Mouse (Mus musculus): Measurements from ENCODE around the gene Pgrmc2. TPM values are rescaled to one million over a fixed set of nuclear protein-coding genes. Genes with fewer than 3 reads are reported as not detected.

Gene Pgrmc2
- polyA plus RNA-seq (2012; ENCODE audit: insufficient read depth, low replicate concordance) = 5.3 and 14.2 TPM in 2 replicates

DNA sequence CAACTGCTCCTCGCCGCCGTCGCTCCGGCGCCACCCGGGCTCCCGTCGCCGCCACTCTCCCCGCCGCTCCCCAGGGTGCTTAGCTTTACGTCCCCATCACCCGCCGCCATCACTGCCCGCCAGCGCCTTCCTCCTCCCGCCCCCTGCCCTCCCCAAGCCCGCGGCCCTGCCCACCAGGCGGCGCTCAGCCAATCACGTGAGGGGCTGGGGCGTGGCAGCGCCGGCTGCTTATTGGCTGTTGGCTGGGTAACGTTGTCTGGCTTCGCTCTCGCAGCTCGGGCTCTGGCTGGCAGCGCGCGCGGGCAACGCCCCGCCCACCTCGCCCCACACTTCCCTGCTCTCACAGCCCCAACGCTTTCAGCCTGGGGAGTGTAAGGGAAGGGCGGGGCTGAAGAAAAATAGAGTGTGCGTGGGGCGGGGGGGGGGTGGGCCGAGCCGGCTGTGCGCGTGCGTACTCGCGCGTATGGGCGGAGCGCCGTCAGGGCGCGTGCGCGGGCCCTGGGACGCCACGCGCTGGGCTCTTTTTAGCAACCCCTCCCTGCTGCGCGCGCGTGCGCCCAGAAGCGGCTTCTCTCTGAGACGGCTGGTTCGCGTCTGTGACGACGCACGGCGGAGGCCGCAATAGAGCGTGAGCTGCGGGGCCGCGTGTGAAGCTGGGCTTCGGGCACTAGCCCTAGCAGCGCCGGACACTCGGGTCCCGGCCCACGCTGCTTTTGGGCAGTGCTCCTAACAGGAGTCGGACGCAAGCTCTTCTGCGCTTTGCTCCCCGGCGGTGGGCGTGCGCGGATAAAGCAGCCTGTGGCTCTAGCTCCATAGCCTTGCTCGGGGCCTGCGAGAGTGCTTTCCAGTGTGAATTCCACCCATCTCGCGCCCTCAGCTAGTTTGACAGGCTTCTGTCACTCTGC is at the start of gene Pgrmc2:
Gene Pgrmc2, minus strand, starts transcription at position 162 of the 905 bp plus-strand sequence.
- H3K4me3 ChIP-seq (replicated peaks) = peak within 1 kb of the TSS; percentile 100
- no peaks in the 10 kb centered on the region for H3K27me3 ChIP-seq (replicated peaks)
- H3K4me1 ChIP-seq = peaks cover 23% of the 10 kb centered on the region
- no peaks in the 10 kb centered on the region for H3K9me3 ChIP-seq
- TF ChIP-seq GATA1 (IDR thresholded peaks at IDR 0.05; ENCODE audit: borderline replicate concordance, low read length) = no peak
- TF ChIP-seq FLI1 (IDR thresholded peaks at IDR 0.05; ENCODE audit: low read length) = no peak
- H3K36me3 ChIP-seq (replicated peaks; ENCODE audit: low read length) = peaks cover 4% of the 10 kb centered on the region

DNA sequence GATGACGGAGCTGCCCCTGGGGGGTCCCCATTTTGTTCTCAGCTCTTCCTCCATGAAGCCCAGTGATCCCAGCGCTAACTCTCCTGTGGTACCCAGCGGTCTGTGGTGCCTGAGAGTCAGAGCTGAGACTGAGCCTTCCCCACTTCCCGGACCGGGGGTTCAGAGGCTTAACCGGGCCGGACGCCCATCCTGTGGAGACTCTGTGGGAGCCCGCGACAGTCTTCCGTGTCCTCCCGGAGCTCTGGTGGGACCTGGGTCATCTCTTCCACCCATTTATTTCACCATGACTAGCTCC is 41.1 kb upstream of the Pgrmc2 start:
- H3K27me3 ChIP-seq (replicated peaks) = peaks cover 18% of the 10 kb centered on the region
- peaks cover 6% of the 10 kb centered on the region; the same call in 1 of the 2 replicates for H3K4me1 ChIP-seq
- no peaks in the 10 kb centered on the region for H3K36me3 ChIP-seq (replicated peaks; ENCODE audit: low read length)
- no peaks in the 10 kb centered on the region for H3K9me3 ChIP-seq
- TF ChIP-seq GATA1 (IDR thresholded peaks at IDR 0.05; ENCODE audit: borderline replicate concordance, low read length) (no peak), FLI1 (IDR thresholded peaks at IDR 0.05; ENCODE audit: low read length) (no peak)
- H3K4me3 ChIP-seq (replicated peaks) = no peak overlapping the region

DNA sequence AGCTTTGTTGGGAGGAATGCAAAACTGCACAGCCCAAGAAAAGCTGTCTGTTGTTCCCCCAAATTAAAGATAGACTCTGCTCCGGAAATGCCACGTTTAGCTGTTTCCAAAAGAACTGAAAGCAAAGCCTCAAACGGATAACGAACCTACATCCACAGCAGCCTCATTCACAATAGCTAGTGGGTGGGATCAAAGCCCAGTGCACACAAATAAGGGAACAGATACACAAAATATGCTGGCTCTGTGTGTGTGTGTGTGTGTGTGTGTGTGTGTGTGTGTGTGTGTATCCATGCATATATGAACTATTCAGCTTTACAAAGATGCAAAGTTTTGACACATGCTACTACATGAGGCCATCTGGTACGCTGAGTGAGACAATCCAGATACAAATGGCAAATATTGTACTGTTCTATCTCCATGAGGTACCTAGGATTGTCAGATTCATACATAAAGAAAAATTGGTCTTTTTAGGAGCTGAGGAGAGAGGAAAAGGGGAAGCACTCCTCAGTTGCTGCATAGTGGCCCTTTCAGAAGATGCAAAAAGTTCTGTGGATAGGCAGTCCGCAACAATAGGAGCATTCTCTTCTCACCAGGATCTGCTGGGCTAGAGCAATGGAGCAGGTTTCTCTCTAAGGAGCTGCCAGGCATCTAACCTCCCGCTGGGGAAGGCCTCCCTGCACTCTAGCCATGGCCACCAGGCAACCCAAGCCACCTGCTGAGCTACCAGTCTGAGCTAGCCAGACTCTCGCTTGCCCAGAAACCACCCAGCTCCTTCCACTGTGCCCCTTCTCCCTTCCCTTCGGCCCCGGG is 40.5 kb upstream of the Pgrmc2 start:
- TF ChIP-seq GATA1 (IDR thresholded peaks at IDR 0.05; ENCODE audit: borderline replicate concordance, low read length) (no peak), FLI1 (IDR thresholded peaks at IDR 0.05; ENCODE audit: low read length) (no peak)

DNA sequence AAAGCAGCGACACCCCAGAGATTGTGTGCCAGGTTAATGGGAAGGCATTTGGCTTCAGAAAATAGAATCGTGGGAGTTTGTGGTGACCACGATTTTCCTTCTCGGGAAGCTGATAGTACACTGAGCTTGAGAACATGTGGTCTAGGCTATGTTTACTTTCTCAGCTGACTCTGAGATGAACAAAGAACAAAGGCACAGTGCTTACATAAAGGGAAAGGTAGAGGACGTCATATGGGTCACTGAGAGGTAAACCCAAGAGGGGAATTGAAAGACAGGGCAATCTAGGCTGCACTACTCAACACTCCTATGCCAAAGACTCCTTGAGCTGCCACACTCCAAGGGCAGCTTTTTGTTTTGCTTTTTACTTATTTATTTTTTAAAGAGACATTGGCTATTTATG is 35.3 kb upstream of the Pgrmc2 start:
- no peaks in the 10 kb centered on the region for H3K36me3 ChIP-seq (replicated peaks; ENCODE audit: low read length)
- no peaks in the 10 kb centered on the region for H3K9me3 ChIP-seq
- H3K4me1 ChIP-seq = peaks cover 7% of the 10 kb centered on the region; the same call in 1 of the 2 replicates
- H3K4me3 ChIP-seq (replicated peaks) = no peak overlapping the region
- H3K27me3 ChIP-seq (replicated peaks) = peaks cover 2% of the 10 kb centered on the region
- TF ChIP-seq GATA1 (IDR thresholded peaks at IDR 0.05; ENCODE audit: borderline replicate concordance, low read length) (no peak), FLI1 (IDR thresholded peaks at IDR 0.05; ENCODE audit: low read length) (no peak)

More for the DNA sequence above, 40.5 kb upstream of the Pgrmc2 start:
- Histone ChIP-seq H3K27me3 (replicated peaks) (peaks cover 17% of the 10 kb centered on the region), H3K36me3 (replicated peaks; ENCODE audit: low read length) (no peaks in the 10 kb centered on the region), H3K4me3 (replicated peaks) (peak overlapping the region; percentile 33), H3K4me1 (peaks cover 6% of the 10 kb centered on the region; the same call in 1 of the 2 replicates), H3K9me3 (no peaks in the 10 kb centered on the region)

DNA sequence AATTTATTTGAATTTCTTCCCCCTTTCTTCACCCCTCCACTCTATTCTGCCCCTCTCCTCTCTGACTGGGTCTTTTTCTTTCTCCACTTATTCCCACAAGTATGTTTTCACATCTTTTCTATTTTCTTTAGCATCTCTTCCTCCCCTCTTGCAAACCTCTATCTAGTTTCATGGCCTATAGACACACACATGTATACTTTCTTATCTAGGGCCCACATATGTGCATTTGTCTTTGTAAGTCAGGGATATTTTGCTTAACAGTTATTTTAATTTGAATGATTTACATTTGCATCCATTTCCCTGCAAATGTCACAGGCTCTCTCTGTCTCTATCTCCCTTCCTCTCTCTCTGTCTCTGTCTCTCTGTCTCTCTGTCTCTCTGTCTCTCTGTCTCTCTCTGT is 34.6 kb upstream of the Pgrmc2 start:
- no peaks in the 10 kb centered on the region for H3K36me3 ChIP-seq (replicated peaks; ENCODE audit: low read length)
- H3K4me1 ChIP-seq = 0 out of 2 replicates have a peak, but pooled peaks cover 5% of the 10 kb centered on the region
- peaks cover 2% of the 10 kb centered on the region for H3K27me3 ChIP-seq (replicated peaks)
- H3K9me3 ChIP-seq = no peaks in the 10 kb centered on the region
- TF ChIP-seq FLI1 (IDR thresholded peaks at IDR 0.05; ENCODE audit: low read length) (no peak), GATA1 (IDR thresholded peaks at IDR 0.05; ENCODE audit: borderline replicate concordance, low read length) (no peak)
- no peak overlapping the region for H3K4me3 ChIP-seq (replicated peaks)

DNA sequence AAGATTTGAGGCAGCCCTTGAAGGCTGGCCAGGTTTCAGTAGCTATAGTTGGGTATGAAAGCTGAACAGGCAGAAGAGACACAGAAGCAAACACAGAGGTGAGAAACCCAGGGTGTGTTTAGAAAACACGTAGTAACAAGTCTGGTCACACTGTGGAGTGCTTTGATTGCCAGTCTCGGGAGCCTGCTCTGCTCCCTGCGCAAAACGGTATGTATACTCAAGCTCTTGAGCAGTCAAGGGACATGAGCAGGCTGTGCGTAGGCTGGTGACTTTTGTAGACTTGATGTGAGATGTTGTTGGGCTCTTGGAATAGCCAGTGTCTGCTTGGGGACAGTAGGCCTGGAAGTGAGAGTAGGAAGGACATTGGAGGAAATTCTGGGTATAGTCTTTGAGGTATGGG is 30.3 kb upstream of the Pgrmc2 start:
- no peaks in the 10 kb centered on the region for H3K9me3 ChIP-seq
- H3K36me3 ChIP-seq (replicated peaks; ENCODE audit: low read length) = no peaks in the 10 kb centered on the region
- 0 out of 2 replicates have a peak, but pooled peaks cover 5% of the 10 kb centered on the region for H3K4me1 ChIP-seq
- no peak overlapping the region for H3K4me3 ChIP-seq (replicated peaks)
- no peak for TF ChIP-seq FLI1 (IDR thresholded peaks at IDR 0.05; ENCODE audit: low read length)
- peaks cover 2% of the 10 kb centered on the region for H3K27me3 ChIP-seq (replicated peaks)

DNA sequence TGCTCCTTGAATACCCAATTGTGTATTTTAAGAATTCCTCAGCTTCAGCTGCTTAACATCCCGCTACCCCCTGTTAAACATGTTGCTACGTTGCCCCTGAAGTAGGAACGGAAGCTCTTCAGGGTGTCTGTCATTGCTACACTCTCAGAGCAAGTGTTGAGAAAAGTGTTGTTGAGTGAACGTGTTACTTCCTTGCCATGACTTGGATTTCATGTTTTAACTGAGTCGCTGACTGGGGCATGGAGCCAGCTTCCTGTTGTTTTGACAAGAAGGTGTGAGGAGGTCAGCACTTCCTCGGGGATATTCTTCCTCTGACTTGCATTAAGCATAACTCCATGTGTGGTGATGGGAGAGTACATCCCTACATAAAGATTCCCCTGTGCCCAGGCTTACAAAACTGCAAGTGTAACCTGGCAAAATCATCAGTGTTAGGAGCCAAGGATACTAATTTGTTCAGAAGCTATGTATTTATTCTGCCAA is 25.5 kb upstream of the Pgrmc2 start:
- Histone ChIP-seq H3K4me3 (replicated peaks) (no peak overlapping the region), H3K27me3 (replicated peaks) (no peaks in the 10 kb centered on the region), H3K36me3 (replicated peaks; ENCODE audit: low read length) (no peaks in the 10 kb centered on the region), H3K9me3 (no peaks in the 10 kb centered on the region), H3K4me1 (peaks cover 2% of the 10 kb centered on the region; the same call in 1 of the 2 replicates)
- TF ChIP-seq FLI1 (IDR thresholded peaks at IDR 0.05; ENCODE audit: low read length) = no peak
- no peak for TF ChIP-seq GATA1 (IDR thresholded peaks at IDR 0.05; ENCODE audit: borderline replicate concordance, low read length)

DNA sequence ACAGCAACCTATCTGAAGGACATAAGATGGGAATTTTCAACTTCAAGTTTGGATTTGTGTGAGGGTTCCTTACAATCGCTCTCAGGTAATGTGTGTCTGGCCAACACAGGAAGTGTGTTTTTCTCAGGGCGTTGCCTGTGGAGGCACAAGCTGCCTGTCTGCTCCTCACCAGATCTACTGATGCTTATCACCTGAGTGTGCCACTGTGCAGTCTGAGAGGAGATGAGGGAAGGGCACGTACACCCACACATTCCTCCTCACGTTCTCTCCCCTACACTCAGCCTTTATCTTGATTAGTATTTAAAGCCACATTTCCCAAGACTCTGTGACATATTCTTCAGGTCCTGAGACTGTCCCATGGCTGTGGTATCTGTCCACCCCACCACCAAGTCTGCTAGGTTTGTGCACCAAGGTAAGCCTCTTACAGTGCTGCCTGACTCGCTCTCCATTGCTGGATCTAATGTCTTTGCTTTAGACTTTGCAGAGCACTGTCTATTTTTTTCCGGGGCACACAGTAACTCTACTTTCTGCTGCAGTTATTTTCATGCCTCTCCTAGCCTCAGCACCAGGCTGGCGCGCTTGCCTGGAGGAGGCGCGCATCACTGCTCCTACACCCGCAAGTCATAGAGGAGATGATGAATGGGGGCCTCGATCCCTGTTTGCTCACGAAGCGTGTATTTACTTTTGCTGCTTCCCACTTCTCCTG is 24.9 kb upstream of the Pgrmc2 start:
- H3K36me3 ChIP-seq (replicated peaks; ENCODE audit: low read length) = no peaks in the 10 kb centered on the region
- H3K9me3 ChIP-seq = 0 out of 2 replicates have a peak, but pooled peaks cover 3% of the 10 kb centered on the region
- peaks cover 2% of the 10 kb centered on the region; the same call in 1 of the 2 replicates for H3K4me1 ChIP-seq
- H3K27me3 ChIP-seq (replicated peaks) = no peaks in the 10 kb centered on the region
- no peak for TF ChIP-seq GATA1 (IDR thresholded peaks at IDR 0.05; ENCODE audit: borderline replicate concordance, low read length)
- no peak for TF ChIP-seq FLI1 (IDR thresholded peaks at IDR 0.05; ENCODE audit: low read length)
- no peak overlapping the region for H3K4me3 ChIP-seq (replicated peaks)

DNA sequence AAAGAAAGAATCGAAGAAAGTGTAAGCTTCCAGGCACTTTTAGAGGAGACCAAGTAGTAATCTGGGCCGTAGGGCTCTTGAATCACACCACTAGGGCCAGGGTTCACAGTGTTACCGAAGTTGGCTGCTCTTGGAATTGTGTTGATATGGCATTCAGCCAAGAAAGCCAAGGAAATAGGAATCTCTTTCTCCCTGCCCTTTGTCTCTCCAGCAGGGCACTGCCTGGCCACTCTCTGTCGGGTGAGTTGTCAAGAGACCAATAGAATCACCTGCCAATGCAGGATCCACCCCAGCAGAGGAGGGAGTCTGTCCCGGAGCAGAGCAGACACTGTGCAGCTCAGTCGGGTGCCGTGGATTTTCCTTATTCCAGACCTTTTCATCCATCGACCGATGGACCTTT is 19.1 kb upstream of the Pgrmc2 start:
- Histone ChIP-seq H3K4me3 (replicated peaks) (no peak overlapping the region), H3K4me1 (no peaks in the 10 kb centered on the region), H3K9me3 (peaks cover 17% of the 10 kb centered on the region), H3K36me3 (replicated peaks; ENCODE audit: low read length) (no peaks in the 10 kb centered on the region), H3K27me3 (replicated peaks) (peaks cover 1% of the 10 kb centered on the region)
- TF ChIP-seq FLI1 (IDR thresholded peaks at IDR 0.05; ENCODE audit: low read length) (no peak), GATA1 (IDR thresholded peaks at IDR 0.05; ENCODE audit: borderline replicate concordance, low read length) (no peak)
